Mouse (Mus musculus) limb, embryonic 13.5 days (tissue): ENCODE measurements at regions not wholly inside any gene's neighbourhood (a gene's known extent, or its start where the extent isn't known, plus 50 kb on each side); places are given as distances from the start of the nearest gene placed in this dataset.

Source experiments
- ATAC-seq: fragments of 200-750 bp; cut with Nextera tagmentation; 2 replicates; pipeline ENCODE4 v1.8.0; 2017; ENCODE audit warnings: low read depth, moderate number of reproducible peaks, moderate TSS enrichment; ENCODE audit not compliant: low FRiP score
- H3K27ac ChIP-seq: fragments of 300-500 bp; sonication (generic); 2 replicates; pipeline ENCODE4 v1.5.1; 2015; ENCODE audit warnings: inconsistent platforms, mild to moderate bottlenecking, moderate library complexity
- H3K27me3 ChIP-seq: fragments of 300-500 bp; sonication (generic); 2 replicates; pipeline ENCODE4 v1.6.1; 2015; ENCODE audit warnings: mild to moderate bottlenecking, inconsistent platforms
- H3K36me3 ChIP-seq: fragments of 300-500 bp; sonication (generic); 2 replicates; pipeline ENCODE4 v1.6.1; 2015; ENCODE audit warnings: inconsistent platforms, mild to moderate bottlenecking, moderate library complexity
- H3K4me1 ChIP-seq: fragments of 300-500 bp; sonication (generic); 2 replicates; pipeline ENCODE4 v1.6.1; 2015; ENCODE audit warnings: inconsistent platforms
- H3K4me2 ChIP-seq: fragments of 300-500 bp; sonication (generic); replicated peaks from 2 replicates; pipeline ENCODE4 v1.6.1; 2015; ENCODE audit warnings: inconsistent platforms, mild to moderate bottlenecking, moderate library complexity
- H3K4me3 ChIP-seq: fragments of 300-500 bp; sonication (generic); 2 replicates; pipeline ENCODE4 v1.5.1; 2015; ENCODE audit warnings: moderate library complexity, mild to moderate bottlenecking, inconsistent platforms
- H3K9ac ChIP-seq: fragments of 300-500 bp; sonication (generic); 2 replicates; pipeline ENCODE4 v1.6.1; 2015; ENCODE audit warnings: mild to moderate bottlenecking, inconsistent platforms
- H3K9me3 ChIP-seq: fragments of 300-500 bp; sonication (generic); 2 replicates; pipeline ENCODE4 v1.6.1; 2016; ENCODE audit warnings: inconsistent platforms
- WGBS: fragments of 180-500 bp; shearing (Covaris S2); methylation state at CpG from one replicate; pipeline ENCODE4 v1.1.7; 2015; 5-methylcytosine and 5-hydroxymethylcytosine counted together

DNA sequence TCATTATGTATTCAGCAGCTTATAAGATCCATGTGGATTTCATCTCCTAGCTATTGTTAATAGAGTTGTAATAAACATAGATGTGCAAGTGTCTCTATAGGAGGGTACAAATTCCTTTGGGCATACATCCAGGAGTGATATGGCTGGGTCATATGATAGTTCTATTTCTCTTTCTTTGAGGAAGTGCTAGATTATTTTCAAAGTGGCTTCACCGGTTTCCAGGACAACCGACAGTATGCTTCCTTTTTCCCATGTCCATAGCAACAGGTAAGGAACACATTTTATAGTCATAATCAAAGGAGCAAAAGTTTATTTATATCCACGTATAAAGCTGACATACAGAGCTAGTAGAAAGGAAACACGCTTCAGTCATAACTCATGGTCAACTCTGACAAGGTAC is 710.2 kb upstream of the Tenm4 start:
- WGBS, result 85% methylated on average over 4 of the region's 4 CpGs
- H3K4me2 ChIP-seq, result no peak overlapping the region

GRCm38 (mm10) chr7:95465506-95465905 is 705.5 kb upstream of the Tenm4 start:
- ATAC-seq, result no peak
- Histone ChIP-seq H3K27ac (no peak overlapping the region), H3K27me3 (no peaks in the 10 kb centered on the region), H3K9ac (no peak overlapping the region), H3K9me3 (no peaks in the 10 kb centered on the region), H3K4me3 (no peak overlapping the region), H3K4me1 (no peaks in the 10 kb centered on the region), H3K36me3 (no peaks in the 10 kb centered on the region), H3K4me2 (no peak overlapping the region)
- WGBS, result 85% methylated on average over 4 of the region's 4 CpGs

More for the DNA sequence above, 710.2 kb upstream of the Tenm4 start:
- Histone ChIP-seq H3K36me3 (no peaks in the 10 kb centered on the region), H3K9ac (no peak overlapping the region), H3K4me1 (no peaks in the 10 kb centered on the region), H3K4me3 (no peak overlapping the region), H3K9me3 (no peaks in the 10 kb centered on the region), H3K27me3 (no peaks in the 10 kb centered on the region), H3K27ac (no peak overlapping the region)
- no peak for ATAC-seq

DNA sequence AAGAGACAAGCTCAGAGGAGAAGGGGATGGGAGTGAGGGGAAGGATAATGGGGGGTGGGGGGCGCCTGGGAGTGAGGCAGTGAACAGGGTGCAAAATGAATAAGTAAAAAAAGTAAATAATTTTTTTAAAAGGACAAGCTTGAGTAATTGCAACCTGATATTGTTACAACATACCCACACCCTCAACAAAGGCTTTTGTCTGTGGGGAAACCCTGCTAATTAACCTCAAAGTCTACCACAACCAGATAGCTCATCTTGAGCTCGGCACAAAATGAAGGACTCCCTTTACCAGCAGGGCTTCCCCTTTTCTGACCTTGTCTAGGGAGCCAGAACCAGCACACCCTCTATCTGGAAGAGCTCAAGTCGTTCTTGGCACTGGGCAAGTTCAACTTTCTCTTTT is 704.0 kb upstream of the Tenm4 start:
- Histone ChIP-seq H3K4me1 (no peaks in the 10 kb centered on the region), H3K4me2 (no peak overlapping the region), H3K27me3 (no peaks in the 10 kb centered on the region), H3K9me3 (no peaks in the 10 kb centered on the region), H3K36me3 (no peaks in the 10 kb centered on the region), H3K27ac (no peak overlapping the region), H3K4me3 (no peak overlapping the region), H3K9ac (no peak overlapping the region)
- WGBS, result 44% methylated on average over 3 of the region's 3 CpGs
- ATAC-seq, result no peak

DNA sequence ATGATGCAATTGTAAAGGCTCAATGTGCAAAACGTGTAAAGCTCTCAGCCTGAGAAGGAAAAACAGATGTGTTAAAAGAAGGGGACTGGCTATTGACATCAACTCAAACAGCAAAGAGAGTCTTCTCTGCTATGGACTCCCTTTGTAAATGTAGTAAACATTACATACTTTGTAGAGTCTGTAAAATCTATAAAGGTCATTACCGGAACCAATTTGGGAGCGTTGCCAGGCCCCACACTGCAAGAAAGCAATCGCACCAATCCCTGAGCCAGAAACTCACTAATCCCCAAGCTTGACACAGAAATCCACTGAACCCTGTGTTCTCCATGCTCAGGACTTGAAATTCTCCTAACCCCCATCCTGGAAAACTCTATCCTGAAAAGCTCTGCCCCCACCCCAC is 697.2 kb upstream of the Tenm4 start:
- H3K27ac ChIP-seq, result no peak overlapping the region
- no peak overlapping the region for H3K9ac ChIP-seq
- no peaks in the 10 kb centered on the region for H3K9me3 ChIP-seq
- H3K27me3 ChIP-seq, result no peaks in the 10 kb centered on the region
- peaks cover 5% of the 10 kb centered on the region for H3K4me1 ChIP-seq
- H3K4me2 ChIP-seq, result no peak overlapping the region
- peak; percentile 82 for ATAC-seq
- no peak overlapping the region for H3K4me3 ChIP-seq
- no peaks in the 10 kb centered on the region for H3K36me3 ChIP-seq
- 48% methylated on average over 4 of the region's 4 CpGs for WGBS

- 66% methylated on average over 5 of the region's 5 CpGs for WGBS
- H3K4me1 ChIP-seq, result no peaks in the 10 kb centered on the region
- H3K4me3 ChIP-seq, result no peak overlapping the region
- H3K27ac ChIP-seq, result no peak overlapping the region
- H3K27me3 ChIP-seq, result no peaks in the 10 kb centered on the region
- no peaks in the 10 kb centered on the region for H3K9me3 ChIP-seq
- H3K36me3 ChIP-seq, result no peaks in the 10 kb centered on the region
- no peak for ATAC-seq
- no peak overlapping the region for H3K4me2 ChIP-seq
- no peak overlapping the region for H3K9ac ChIP-seq
Observed at GRCm38 (mm10) chr7:95480121-95480726, 690.8 kb upstream of the Tenm4 start.

- 0 out of 2 replicates have a peak, but pooled peaks have one; percentile 24 for ATAC-seq
- 10% methylated on average over 4 of the region's 4 CpGs for WGBS
- no peaks in the 10 kb centered on the region for H3K27me3 ChIP-seq
- no peak overlapping the region for H3K27ac ChIP-seq
- no peak overlapping the region for H3K4me3 ChIP-seq
- no peak overlapping the region for H3K4me2 ChIP-seq
- no peak overlapping the region for H3K9ac ChIP-seq
- no peaks in the 10 kb centered on the region for H3K4me1 ChIP-seq
- H3K36me3 ChIP-seq, result no peaks in the 10 kb centered on the region
- H3K9me3 ChIP-seq, result no peaks in the 10 kb centered on the region
Observed at GRCm38 (mm10) chr7:95489666-95490065, 681.4 kb upstream of the Tenm4 start.

GRCm38 (mm10) chr7:95494793-95495192 is 676.3 kb upstream of the Tenm4 start:
- Histone ChIP-seq H3K4me3 (no peak overlapping the region), H3K9me3 (no peaks in the 10 kb centered on the region), H3K4me2 (no peak overlapping the region), H3K27ac (no peak overlapping the region), H3K9ac (no peak overlapping the region), H3K4me1 (no peaks in the 10 kb centered on the region), H3K36me3 (no peaks in the 10 kb centered on the region), H3K27me3 (no peaks in the 10 kb centered on the region)
- 81% methylated on average over 1 of the region's 1 CpGs for WGBS
- ATAC-seq, result no peak

DNA sequence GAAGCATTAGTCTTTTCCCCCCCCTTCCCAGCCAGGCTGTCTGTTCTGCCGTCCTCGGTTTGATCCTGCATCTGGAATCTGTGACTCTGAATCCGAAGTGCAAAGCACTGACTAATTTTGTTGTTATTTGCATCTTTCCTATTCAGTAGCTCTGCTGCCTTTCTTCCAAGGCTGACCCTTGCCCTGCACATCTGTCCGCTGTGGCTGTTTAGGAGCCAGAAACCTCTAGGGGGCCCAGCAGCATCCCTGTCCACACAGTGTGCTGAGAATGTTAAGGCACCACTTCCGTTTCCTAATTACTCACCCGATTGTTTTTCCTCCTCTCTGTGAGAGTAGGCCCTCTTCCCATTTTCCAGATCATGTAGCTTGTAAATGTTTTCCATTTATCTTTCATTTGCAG is 668.1 kb upstream of the Tenm4 start:
- Histone ChIP-seq H3K4me2 (no peak overlapping the region), H3K27me3 (no peaks in the 10 kb centered on the region), H3K9ac (no peak overlapping the region), H3K4me1 (no peaks in the 10 kb centered on the region), H3K27ac (no peak overlapping the region), H3K36me3 (no peaks in the 10 kb centered on the region), H3K4me3 (no peak overlapping the region), H3K9me3 (no peaks in the 10 kb centered on the region)
- WGBS, result 16% methylated on average over 6 of the region's 6 CpGs
- no peak for ATAC-seq

DNA sequence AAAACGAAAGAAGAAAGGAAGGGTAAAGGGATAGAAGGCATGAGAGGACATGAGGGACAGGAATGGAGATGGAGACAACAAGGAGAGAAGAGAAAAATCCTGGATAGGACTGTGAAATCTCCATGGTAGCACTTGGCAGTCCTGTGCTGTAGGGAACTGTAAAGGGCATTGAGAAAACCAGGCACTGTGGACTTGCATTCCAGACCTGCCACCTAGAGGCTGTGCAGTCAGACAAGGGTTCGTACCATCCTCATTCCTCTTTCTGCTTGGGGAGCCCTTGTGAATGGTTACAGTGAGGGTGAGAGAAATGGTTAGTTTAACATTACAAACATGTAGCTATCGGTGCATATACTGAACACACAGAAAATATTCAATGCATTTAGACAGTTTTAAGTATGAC is 623.8 kb upstream of the Tenm4 start:
- H3K9ac ChIP-seq, result no peak overlapping the region
- no peaks in the 10 kb centered on the region for H3K9me3 ChIP-seq
- H3K27me3 ChIP-seq, result no peaks in the 10 kb centered on the region
- 73% methylated on average over 3 of the region's 3 CpGs for WGBS
- no peak for ATAC-seq
- H3K4me2 ChIP-seq, result no peak overlapping the region
- H3K36me3 ChIP-seq, result no peaks in the 10 kb centered on the region
- H3K4me3 ChIP-seq, result no peak overlapping the region
- no peak overlapping the region for H3K27ac ChIP-seq
- peaks cover 7% of the 10 kb centered on the region; the same call in 1 of the 2 replicates for H3K4me1 ChIP-seq

DNA sequence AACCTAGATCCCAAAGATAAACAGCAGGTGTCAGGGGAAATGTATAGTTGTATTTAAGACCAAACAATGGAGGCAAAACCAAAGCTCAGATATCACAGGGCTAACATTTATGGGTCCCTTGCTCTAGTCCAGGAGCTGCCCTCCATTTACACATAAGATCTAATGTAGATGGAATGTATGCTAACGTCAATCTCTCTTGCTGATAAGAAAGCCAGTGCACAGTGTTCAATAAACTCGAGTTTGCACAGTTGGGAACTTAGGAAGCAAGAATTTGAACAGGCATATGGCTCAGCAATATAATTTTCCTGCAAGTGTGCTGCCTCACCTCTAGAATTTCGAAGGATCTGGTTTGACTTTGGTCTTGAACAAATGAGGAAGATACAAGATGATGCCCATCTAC is 620.9 kb upstream of the Tenm4 start:
- no peak overlapping the region for H3K4me3 ChIP-seq
- peaks cover 6% of the 10 kb centered on the region; the same call in 1 of the 2 replicates for H3K27me3 ChIP-seq
- no peak for ATAC-seq
- WGBS, result 54% methylated on average over 3 of the region's 3 CpGs
- peaks cover 7% of the 10 kb centered on the region; the same call in 1 of the 2 replicates for H3K4me1 ChIP-seq
- no peaks in the 10 kb centered on the region for H3K9me3 ChIP-seq
- H3K36me3 ChIP-seq, result no peaks in the 10 kb centered on the region
- H3K4me2 ChIP-seq, result no peak overlapping the region
- no peak overlapping the region for H3K27ac ChIP-seq
- H3K9ac ChIP-seq, result no peak overlapping the region

GRCm38 (mm10) chr7:95551798-95552387 is 619.2 kb upstream of the Tenm4 start:
- ATAC-seq, result no peak
- Histone ChIP-seq H3K27me3 (peaks cover 6% of the 10 kb centered on the region; the same call in 1 of the 2 replicates), H3K9ac (no peak overlapping the region), H3K9me3 (no peaks in the 10 kb centered on the region), H3K36me3 (no peaks in the 10 kb centered on the region), H3K4me1 (peaks cover 7% of the 10 kb centered on the region; the same call in 1 of the 2 replicates), H3K4me3 (no peak overlapping the region), H3K4me2 (no peak overlapping the region), H3K27ac (no peak overlapping the region)
- WGBS, result 69% methylated on average over 3 of the region's 3 CpGs

DNA sequence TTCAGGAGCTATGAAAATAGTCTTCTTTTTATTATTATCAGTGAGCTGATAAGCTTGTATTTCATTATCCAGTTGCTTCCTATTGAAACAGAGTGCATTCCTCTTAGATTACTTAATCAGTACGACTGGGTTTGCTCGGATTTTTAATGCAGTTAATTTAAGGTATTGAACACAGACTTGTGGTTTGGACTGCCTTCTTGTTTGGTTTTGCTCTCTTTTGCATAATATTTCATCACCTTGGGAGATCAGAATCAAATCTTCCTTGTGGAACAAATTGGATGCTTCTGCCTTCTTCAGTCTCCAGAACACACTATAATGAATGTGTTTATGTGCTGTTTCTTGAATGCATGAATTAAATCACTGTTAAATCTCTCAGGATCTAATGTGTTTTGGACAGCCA is 612.5 kb upstream of the Tenm4 start:
- WGBS, result 79% methylated on average over 2 of the region's 2 CpGs

GRCm38 (mm10) chr7:95578633-95579032 is 592.4 kb upstream of the Tenm4 start:
- WGBS, result 92% methylated on average over 2 of the region's 2 CpGs
- no peak overlapping the region for H3K27ac ChIP-seq
- ATAC-seq, result no peak
- no peaks in the 10 kb centered on the region for H3K36me3 ChIP-seq
- no peak overlapping the region for H3K9ac ChIP-seq
- no peaks in the 10 kb centered on the region for H3K27me3 ChIP-seq
- no peaks in the 10 kb centered on the region for H3K9me3 ChIP-seq
- no peak overlapping the region for H3K4me3 ChIP-seq
- no peaks in the 10 kb centered on the region for H3K4me1 ChIP-seq
- H3K4me2 ChIP-seq, result no peak overlapping the region

More for the DNA sequence above, 612.5 kb upstream of the Tenm4 start:
- Histone ChIP-seq H3K36me3 (no peaks in the 10 kb centered on the region), H3K4me2 (no peak overlapping the region), H3K4me1 (peaks cover 5% of the 10 kb centered on the region; the same call in 1 of the 2 replicates), H3K9me3 (no peaks in the 10 kb centered on the region), H3K27me3 (peaks cover 6% of the 10 kb centered on the region; the same call in 1 of the 2 replicates), H3K27ac (no peak overlapping the region), H3K9ac (no peak overlapping the region), H3K4me3 (no peak overlapping the region)
- no peak for ATAC-seq
